Mouse (Mus musculus) T-helper 17 cell (primary cell): ENCODE measurements at regions not wholly inside any gene's neighbourhood (a gene's known extent, or its start where the extent isn't known, plus 50 kb on each side); places are given as distances from the start of the nearest gene placed in this dataset.
"Not testable (repeated sequence)": the region's sequence is repeated elsewhere in the genome, so short reads cannot be mapped to it uniquely, and the experiment has no call there.

ENCODE experiments used
- in situ Hi-C, 2 experiments: fragments of 300-600 bp; cut with MboI, MseI; formaldehyde crosslinking; loops; 1 replicate in 1 of 2; 2 replicates in 1 of 2; pipeline ENCODE4 v1.15.1; 2025; ENCODE audit warnings: high pct_unique_total_duplicates in 2 of 2

- in situ Hi-C loops: loop anchor here in 1 of 2 experiments (25.0 kb wide), 1 partner anchor 1089 kb away; no protein-coding TSS in a partner anchor
Observed at GRCm38 (mm10) chr10:120726369-120726768, 172.5 kb downstream of the Msrb3 start.

DNA sequence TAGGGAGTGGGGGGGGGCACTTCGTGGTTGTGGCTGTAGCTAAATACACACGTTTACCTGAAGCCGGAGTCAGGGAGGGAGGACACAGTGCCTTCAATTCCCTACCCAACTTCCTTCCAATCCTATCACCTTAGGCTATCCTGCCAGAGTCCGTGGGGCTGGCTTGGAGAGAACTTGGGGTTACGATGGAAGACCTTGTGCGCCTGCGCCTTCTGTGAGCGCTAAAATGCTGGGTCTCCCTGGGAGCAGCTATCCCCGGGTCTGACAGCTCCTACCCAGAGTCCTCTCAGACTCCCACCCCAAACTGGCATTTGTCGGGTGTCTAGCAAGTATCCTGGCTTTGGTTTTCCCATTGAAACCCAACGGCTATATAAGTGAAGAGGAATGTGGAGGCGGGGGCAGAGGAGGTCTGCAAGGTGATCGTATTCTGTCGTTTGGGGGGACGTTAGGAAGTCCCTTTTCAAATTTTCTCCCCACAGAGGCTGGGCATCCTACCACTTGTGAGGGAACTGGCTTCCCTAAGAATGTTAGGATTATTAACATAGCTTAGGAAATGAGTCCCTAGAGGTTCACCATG lies 176.9 kb downstream of the Msrb3 start:
- in situ Hi-C loops: no loop called here

DNA sequence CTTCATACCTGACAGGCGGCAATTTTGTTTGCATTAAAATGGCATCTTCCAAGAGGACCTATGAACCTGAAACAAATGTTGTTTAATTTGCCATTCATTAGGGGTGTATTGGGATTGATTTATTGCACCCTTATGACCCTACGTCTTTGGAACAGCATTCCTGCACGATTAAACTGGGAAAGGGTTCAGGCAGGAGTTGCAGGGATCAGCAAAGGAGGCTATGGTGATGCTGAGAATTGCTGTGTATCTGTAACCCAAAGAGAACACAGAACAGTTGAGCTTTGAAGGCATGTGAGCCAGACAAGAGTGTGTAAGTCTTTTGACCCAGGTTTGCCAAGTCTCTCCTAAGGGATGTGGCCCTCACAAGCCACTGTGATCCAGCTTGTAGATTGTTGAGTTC lies 177.9 kb downstream of the Msrb3 start:
- in situ Hi-C loops: no loop called here

DNA sequence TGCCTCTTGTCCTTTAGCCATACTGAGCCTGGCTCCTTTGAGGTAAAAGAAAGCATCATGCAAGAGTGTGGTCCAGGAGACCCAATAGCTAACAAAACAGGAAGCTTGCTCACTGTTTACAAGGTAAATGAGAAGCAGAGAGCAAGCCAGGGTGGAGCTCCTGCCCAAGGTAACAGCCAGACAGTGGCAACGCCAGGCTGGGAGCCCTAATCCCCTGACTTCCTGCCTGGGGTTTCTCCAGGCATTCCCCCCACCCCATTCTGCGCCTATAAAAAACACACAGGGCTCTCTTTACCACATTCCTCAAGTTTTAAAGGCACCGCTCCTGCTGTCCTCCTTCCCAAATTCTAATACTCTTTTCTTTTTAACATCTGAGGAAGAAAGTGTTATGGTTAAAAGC lies 178.8 kb downstream of the Msrb3 start:
- in situ Hi-C loops: no loop called here

- in situ Hi-C loops: no loop called here
Observed at GRCm38 (mm10) chr10:120717159-120717567, 181.7 kb downstream of the Msrb3 start.

GRCm38 (mm10) chr10:120716391-120716790 lies 182.5 kb downstream of the Msrb3 start:
- in situ Hi-C loops: no loop called here

DNA sequence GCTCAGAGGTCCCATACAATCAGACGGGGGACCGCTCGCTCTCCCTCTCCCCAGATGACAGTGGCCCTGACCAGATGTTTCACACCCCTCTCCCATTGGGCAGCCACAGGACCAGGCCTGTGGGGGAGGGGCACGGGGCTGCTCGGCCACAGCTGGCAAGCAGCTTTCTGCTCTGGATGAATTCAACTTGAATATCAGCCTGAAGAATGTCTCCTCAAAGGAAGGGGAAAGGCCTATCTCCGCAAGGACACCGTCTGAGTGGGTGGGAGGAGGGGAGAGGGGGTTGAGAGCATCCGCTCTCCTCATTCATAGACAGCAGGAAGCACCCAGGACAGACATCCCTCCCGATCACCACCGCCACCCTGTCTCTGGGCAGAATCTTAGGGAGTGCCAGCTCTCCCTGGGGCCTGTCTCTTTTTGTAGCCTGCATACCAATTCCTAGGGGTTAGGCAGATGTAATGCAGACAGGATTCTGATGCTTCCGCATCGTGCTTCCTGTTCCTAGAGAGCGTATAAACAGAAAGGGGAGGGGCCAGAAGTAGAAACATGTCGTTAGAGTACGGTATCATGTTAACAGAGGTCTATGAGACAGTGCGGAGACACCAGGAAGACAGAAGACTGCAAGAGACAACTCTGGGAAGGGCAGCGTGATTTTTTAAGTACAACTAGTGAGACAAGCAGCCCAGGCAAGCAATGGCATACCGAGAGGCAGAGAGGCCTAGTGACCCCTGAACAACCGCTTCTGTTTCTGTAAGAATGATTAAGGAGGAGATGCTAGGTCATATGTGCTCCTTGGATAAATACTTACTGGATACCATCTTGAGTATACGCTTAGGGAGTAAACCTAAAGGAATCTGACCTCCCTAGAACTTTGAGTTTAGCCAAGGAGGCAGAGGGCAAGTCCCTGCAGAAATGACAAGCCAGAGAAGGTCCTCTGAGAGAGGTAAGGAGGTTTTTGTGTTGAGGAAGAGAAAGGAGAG lies 190.8 kb downstream of the Msrb3 start:
- in situ Hi-C loops: no loop called here

GRCm38 (mm10) chr10:120706684-120707290 lies 192.1 kb downstream of the Msrb3 start:
- in situ Hi-C loops: no loop called here

- in situ Hi-C loops: loop anchor here in 1 of 2 experiments (5.0 kb wide), 1 partner anchor 115 kb away; no protein-coding TSS in a partner anchor
Observed at GRCm38 (mm10) chr10:120701833-120702232, 197.1 kb downstream of the Msrb3 start.

DNA sequence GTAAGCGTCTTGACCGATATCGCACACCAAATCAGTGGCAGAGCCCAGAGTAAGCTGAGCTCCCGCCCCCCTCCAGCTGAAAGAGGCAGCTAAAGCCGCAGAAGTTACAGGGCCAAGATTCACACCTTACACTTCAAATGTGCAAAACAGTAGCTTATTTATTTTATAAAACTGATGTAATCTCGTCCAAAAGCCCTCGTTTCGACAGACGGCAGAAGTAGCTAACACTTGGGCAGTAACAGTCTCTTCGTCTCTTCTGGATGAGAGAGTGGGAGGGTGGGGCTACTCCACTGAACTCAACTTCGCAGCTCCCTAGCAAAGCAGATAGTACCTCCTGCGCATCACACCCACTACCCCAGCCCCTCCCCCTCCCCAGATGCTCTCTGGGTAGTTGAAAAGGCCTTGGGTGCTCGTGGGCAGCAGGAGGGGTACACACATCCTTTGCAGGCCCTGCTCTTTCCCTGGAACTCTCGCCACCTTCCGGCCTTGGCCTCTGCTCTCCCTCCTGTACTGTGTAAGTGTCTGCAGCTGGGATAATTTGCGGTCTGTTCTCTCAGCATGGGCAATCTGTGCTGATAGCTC lies 201.5 kb downstream of the Msrb3 start:
- in situ Hi-C loops: loop anchor here in 1 of 2 experiments (5.0 kb wide), 1 partner anchor 125 kb away; no protein-coding TSS in a partner anchor

DNA sequence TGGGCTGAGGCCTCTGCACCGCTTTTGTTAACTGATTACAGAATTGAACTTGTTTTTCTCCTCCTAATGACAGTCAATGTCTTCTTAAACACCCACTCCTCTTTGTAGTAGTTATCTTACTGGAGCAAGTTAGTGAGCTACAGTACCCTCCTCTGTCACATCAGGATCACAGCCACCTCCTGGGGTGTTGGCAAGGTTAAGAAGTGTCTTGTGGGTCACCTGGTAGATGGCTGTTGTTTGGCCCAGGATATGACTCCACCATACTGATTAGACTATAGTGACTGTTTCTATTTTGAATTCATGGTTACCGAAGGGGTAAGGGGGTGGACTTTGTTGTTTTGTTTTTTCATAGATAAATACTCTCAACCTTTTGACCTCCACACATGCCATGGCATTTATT lies 202.4 kb downstream of the Msrb3 start:
- in situ Hi-C loops: loop anchor here in 1 of 2 experiments (5.0 kb wide), 1 partner anchor 124 kb away; no protein-coding TSS in a partner anchor

- in situ Hi-C loops: no loop called here
Observed at GRCm38 (mm10) chr10:120694472-120694871, 204.4 kb downstream of the Msrb3 start.

DNA sequence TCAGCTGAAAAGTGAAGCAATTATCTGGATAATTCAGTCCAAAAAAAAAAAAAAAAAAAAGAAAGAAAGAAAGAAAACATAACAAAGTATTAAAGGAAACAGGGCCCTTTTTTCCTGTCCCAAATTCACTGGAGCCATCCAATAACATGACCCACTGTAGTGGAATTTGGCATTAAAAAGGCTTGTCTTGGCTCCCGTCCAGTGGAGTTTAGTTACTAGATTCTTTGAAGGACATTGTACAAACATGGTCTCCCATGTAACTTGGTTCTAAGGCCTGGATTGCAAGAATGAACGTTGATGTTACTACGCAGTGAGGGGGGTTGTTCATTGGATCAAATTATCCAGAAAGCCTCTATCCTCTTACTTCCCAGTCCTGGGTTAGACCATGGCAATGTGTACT lies 207.4 kb downstream of the Msrb3 start:
- in situ Hi-C loops: no loop called here

GRCm38 (mm10) chr10:120686123-120686522 lies 209.9 kb upstream of the Hmga2 start:
- in situ Hi-C loops: no loop called here

- in situ Hi-C loops: no loop called here
Observed at GRCm38 (mm10) chr10:120682021-120682420, 205.8 kb upstream of the Hmga2 start.

DNA sequence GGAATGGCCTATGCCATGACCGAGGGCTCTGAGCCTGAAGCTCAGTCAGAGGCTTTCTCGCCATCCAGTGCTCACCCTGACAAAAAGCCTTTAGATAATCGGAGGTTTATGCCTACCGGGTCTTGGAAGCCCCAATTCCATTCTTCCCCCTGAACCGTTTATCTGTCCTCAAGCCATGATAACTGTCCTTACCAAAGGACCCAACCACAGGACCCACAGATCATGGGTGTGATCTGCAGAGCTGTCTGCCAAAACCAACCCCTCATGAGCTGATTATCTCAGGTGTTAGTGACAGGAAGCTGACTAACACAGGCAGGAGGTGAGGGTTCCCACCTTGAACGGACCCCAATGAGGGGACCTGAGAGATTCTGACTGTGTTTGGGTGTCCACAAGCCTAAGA lies 203.7 kb upstream of the Hmga2 start:
- in situ Hi-C loops: no loop called here

- in situ Hi-C loops: no loop called here
Observed at GRCm38 (mm10) chr10:120678277-120678676, 202.0 kb upstream of the Hmga2 start.

DNA sequence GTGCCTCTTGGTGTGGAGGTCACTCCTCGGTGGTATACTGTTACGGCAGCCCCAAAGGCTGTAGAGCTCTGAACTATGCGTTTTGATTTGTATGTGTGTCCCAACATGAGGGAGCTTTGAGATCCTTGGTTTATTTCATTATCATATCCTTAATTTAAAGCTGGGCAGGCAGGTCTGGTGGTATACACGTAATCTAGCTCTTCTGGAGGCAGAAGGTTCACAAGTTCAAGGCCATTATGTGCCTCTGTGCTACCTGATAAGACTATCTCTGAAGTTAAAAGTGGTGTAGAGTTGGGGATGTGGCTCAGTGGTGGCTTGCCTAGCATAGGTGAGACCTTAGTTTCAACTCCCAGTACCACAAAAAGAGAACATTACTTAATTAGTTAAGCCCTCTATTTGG lies 199.1 kb upstream of the Hmga2 start:
- in situ Hi-C loops: no loop called here

DNA sequence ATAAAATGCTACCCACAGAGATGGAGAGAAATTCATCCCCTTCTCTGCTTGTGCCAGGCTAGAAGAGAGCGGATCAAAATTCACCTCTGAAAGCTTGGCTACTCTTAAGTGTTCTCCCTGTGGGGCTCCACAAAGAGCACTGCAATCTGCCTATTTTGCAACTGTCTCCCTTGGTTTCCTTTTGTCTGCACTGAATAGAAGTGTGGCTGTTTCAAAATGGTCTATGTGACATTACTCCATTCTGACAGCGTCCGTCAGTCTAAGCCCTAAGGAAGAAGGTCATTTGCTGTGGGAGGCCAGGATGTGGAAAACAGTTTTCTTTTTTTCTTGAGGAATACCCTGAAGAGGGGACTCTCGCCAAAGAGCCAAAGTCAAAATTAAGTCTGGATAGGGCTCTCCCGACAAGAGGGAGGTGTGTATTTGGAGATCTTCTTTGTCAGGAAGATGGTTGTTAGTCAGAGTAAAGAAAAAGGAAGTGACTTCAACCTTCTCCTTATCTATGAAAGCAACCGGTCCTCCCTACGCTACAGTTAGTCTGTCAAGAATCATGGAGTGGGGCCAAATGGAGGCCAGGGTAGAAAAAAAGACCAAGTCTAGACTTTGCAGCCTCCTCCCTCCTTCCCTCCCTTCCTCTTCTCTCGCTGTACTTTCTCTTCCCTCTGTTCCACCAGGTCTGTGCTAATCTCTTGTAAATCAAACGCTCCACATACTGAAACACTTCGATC lies 198.2 kb upstream of the Hmga2 start:
- in situ Hi-C loops: no loop called here

GRCm38 (mm10) chr10:120667678-120668031 lies 191.4 kb upstream of the Hmga2 start:
- in situ Hi-C loops: not testable (repeated sequence)

- in situ Hi-C loops: no loop called here
Observed at GRCm38 (mm10) chr10:120666985-120667677, 190.9 kb upstream of the Hmga2 start.
